Mouse (Mus musculus) embryonic facial prominence, embryonic 10.5 days (tissue): Measurements from ENCODE around the gene Gm4981. TPM values are rescaled to one million over a fixed set of nuclear protein-coding genes. Genes with fewer than 3 reads are reported as not detected.
A peak's percentile ranks its signal among the peaks of the same experiment; 100 is the strongest.
"Not testable (repeated sequence)": the region's sequence is repeated elsewhere in the genome, so short reads cannot be mapped to it uniquely, and the experiment has no call there.

Experiments used
- DNase-seq: peaks from one replicate; pipeline ENCODE4 v3.0.0-alpha.2; 2017; ENCODE audit warnings: low spot score
- H3K27ac ChIP-seq: fragments of 300-500 bp; sonication (generic); replicated peaks from 2 replicates; pipeline ENCODE4 v1.5.1; 2016; ENCODE audit warnings: mild to moderate bottlenecking
- H3K27me3 ChIP-seq: fragments of 300-500 bp; sonication (generic); replicated peaks from 2 replicates; pipeline ENCODE4 v1.6.1; 2016; ENCODE audit warnings: low read depth, mild to moderate bottlenecking; ENCODE audit not compliant: poor library complexity, severe bottlenecking
- H3K36me3 ChIP-seq: fragments of 300-500 bp; sonication (generic); replicated peaks from 2 replicates; pipeline ENCODE4 v1.6.1; 2016; ENCODE audit warnings: mild to moderate bottlenecking, moderate library complexity
- H3K4me1 ChIP-seq: fragments of 300-500 bp; sonication (generic); 2 replicates; pipeline ENCODE4 v1.6.1; 2016
- H3K4me3 ChIP-seq: fragments of 300-500 bp; sonication (generic); 2 replicates; pipeline ENCODE4 v1.5.1; 2016; ENCODE audit warnings: mild to moderate bottlenecking, moderate library complexity
- H3K9me3 ChIP-seq: fragments of 300-500 bp; sonication (generic); 2 replicates; pipeline ENCODE4 v1.6.1; 2016; ENCODE audit warnings: mild to moderate bottlenecking
- WGBS: fragments of 180-500 bp; shearing (Covaris S2); methylation state at CpG from one replicate; pipeline ENCODE4 v1.1.7; 2016; 5-methylcytosine and 5-hydroxymethylcytosine counted together
- polyA plus RNA-seq: library from polyadenylated mRNA; unstranded; fragments of >200 nt; fragmentation: Nextera tagmentation; extraction: Ambion mirVana; gene quantifications from 2 replicates; pipeline ENCODE4 v1.2.1, GENCODE M21; 2016

Gene Gm4981
- not detected in 2 replicates for polyA plus RNA-seq

- Histone ChIP-seq H3K27ac (no peak within 1 kb of the TSS), H3K27me3 (no peaks in the 10 kb centered on the region), H3K9me3 (peaks cover 42% of the 10 kb centered on the region), H3K4me1 (no peaks in the 10 kb centered on the region), H3K4me3 (no peak within 1 kb of the TSS), H3K36me3 (no peaks in the 10 kb centered on the region)
- no peak for DNase-seq
- 89% methylated on average over 10 of the region's 10 CpGs for WGBS
Measured at GRCm38 (mm10) chr10:58236613-58237012, at the start of gene Gm4981. TSS of gene Gm4981 (minus strand) at chr10:58236701.

- H3K36me3 ChIP-seq, result peaks cover 85% of the 10 kb centered on the region
- DNase-seq, result no peak
- H3K9me3 ChIP-seq, result no peaks in the 10 kb centered on the region
- no peaks in the 10 kb centered on the region for H3K4me1 ChIP-seq
- no peak overlapping the region for H3K4me3 ChIP-seq
- no peaks in the 10 kb centered on the region for H3K27me3 ChIP-seq
- WGBS, result 93% methylated on average over 7 of the region's 7 CpGs
- no peak overlapping the region for H3K27ac ChIP-seq
Measured at GRCm38 (mm10) chr10:58282238-58282637, 45.7 kb upstream of the Gm4981 start.

GRCm38 (mm10) chr10:58258466-58258865 is 22.0 kb upstream of the Gm4981 start:
- Histone ChIP-seq H3K36me3 (peaks cover 45% of the 10 kb centered on the region), H3K27me3 (no peaks in the 10 kb centered on the region), H3K27ac (no peak overlapping the region), H3K4me3 (no peak overlapping the region), H3K4me1 (peaks cover 10% of the 10 kb centered on the region), H3K9me3 (no peaks in the 10 kb centered on the region)
- DNase-seq, result no peak
- WGBS, result 82% methylated on average over 5 of the region's 5 CpGs

- Histone ChIP-seq H3K9me3 (no peaks in the 10 kb centered on the region), H3K27me3 (no peaks in the 10 kb centered on the region), H3K4me3 (peak overlapping the region; percentile 72), H3K4me1 (peaks cover 10% of the 10 kb centered on the region), H3K27ac (no peak overlapping the region; the same call in 1 of the 2 replicates), H3K36me3 (peaks cover 26% of the 10 kb centered on the region)
- DNase-seq, result no peak
- WGBS, result 17% methylated on average over 4 of the region's 4 CpGs
Measured at GRCm38 (mm10) chr10:58255954-58256353, 19.5 kb upstream of the Gm4981 start.

GRCm38 (mm10) chr10:58255213-58255892 is 18.9 kb upstream of the Gm4981 start, which contains the start of gene Gcc2:
TSS of gene Gcc2 (plus strand) at chr10:58255497.
- peak; percentile 96 for DNase-seq
- Histone ChIP-seq H3K36me3 (peaks cover 23% of the 10 kb centered on the region), H3K4me1 (peaks cover 10% of the 10 kb centered on the region), H3K27ac (peak within 1 kb of the TSS; percentile 87), H3K4me3 (peak within 1 kb of the TSS; percentile 72), H3K9me3 (no peaks in the 10 kb centered on the region), H3K27me3 (no peaks in the 10 kb centered on the region)
- under 1% methylated on average over 58 of the region's 58 CpGs for WGBS

GRCm38 (mm10) chr10:58254635-58255175 is 18.2 kb upstream of the Gm4981 start:
- 47% methylated on average over 6 of the region's 6 CpGs for WGBS
- Histone ChIP-seq H3K4me3 (peak overlapping the region; percentile 72), H3K27me3 (no peaks in the 10 kb centered on the region), H3K36me3 (peaks cover 19% of the 10 kb centered on the region), H3K9me3 (no peaks in the 10 kb centered on the region), H3K27ac (no peak overlapping the region), H3K4me1 (peaks cover 10% of the 10 kb centered on the region)
- DNase-seq, result no peak

- no peak overlapping the region for H3K27ac ChIP-seq
- no peak for DNase-seq
- peaks cover under 1% of the 10 kb centered on the region for H3K4me1 ChIP-seq
- H3K36me3 ChIP-seq, result no peaks in the 10 kb centered on the region
- WGBS, result 18% methylated on average over 1 of the region's 1 CpGs
- no peak overlapping the region for H3K4me3 ChIP-seq
- H3K27me3 ChIP-seq, result no peaks in the 10 kb centered on the region
- H3K9me3 ChIP-seq, result no peaks in the 10 kb centered on the region
Measured at GRCm38 (mm10) chr10:58249535-58249934, 13.0 kb upstream of the Gm4981 start.

- not testable (repeated sequence) for H3K27ac ChIP-seq, H3K27me3 ChIP-seq, H3K4me1 ChIP-seq, H3K4me3 ChIP-seq, H3K36me3 ChIP-seq
- peaks cover 29% of the 10 kb centered on the region for H3K9me3 ChIP-seq
- peak; percentile 44 for DNase-seq
- 80% methylated on average over 8 of the region's 8 CpGs for whole genome bisulfite sequencing
Measured at GRCm38 (mm10) chr10:58238984-58239740, 2.7 kb upstream of the Gm4981 start.

- H3K4me1 ChIP-seq, DNase-seq, H3K27ac ChIP-seq, H3K36me3 ChIP-seq, H3K4me3 ChIP-seq, H3K27me3 ChIP-seq: not testable (repeated sequence)
- H3K9me3 ChIP-seq, result peaks cover 39% of the 10 kb centered on the region
- WGBS, result 86% methylated on average over 4 of the region's 4 CpGs
Measured at GRCm38 (mm10) chr10:58234985-58235384, 1.5 kb downstream of the Gm4981 start.

- H3K36me3 ChIP-seq, H3K4me1 ChIP-seq, H3K27ac ChIP-seq, H3K4me3 ChIP-seq, H3K27me3 ChIP-seq, DNase-seq: not testable (repeated sequence)
- peaks cover 34% of the 10 kb centered on the region for H3K9me3 ChIP-seq
Measured at GRCm38 (mm10) chr10:58233740-58234121, 2.8 kb downstream of the Gm4981 start.

GRCm38 (mm10) chr10:58233054-58233739 is 3.3 kb downstream of the Gm4981 start:
- not testable (repeated sequence) for H3K4me3 ChIP-seq, H3K4me1 ChIP-seq, H3K36me3 ChIP-seq, H3K27ac ChIP-seq, DNase-seq, H3K27me3 ChIP-seq
- peaks cover 31% of the 10 kb centered on the region for H3K9me3 ChIP-seq
- 77% methylated on average over 10 of the region's 10 CpGs for whole genome bisulfite sequencing

- H3K9me3 ChIP-seq, result peaks cover 29% of the 10 kb centered on the region
- H3K27me3 ChIP-seq, DNase-seq, H3K4me3 ChIP-seq, H3K36me3 ChIP-seq, H3K27ac ChIP-seq, H3K4me1 ChIP-seq: not testable (repeated sequence)
- 87% methylated on average over 8 of the region's 8 CpGs for WGBS
Measured at GRCm38 (mm10) chr10:58232641-58232969, 3.9 kb downstream of the Gm4981 start, which contains the start of gene Duxf3. TSS of gene Duxf3 (minus strand) at chr10:58232675.
